Mouse (Mus musculus) liver, adult (tissue): ENCODE data around the gene Rexo5.

Source experiments
- GATA4 ChIP-seq: IDR thresholded peaks from 2 replicates; pipeline ENCODE4 v1.6.1; 2014; ENCODE audit warnings: mild to moderate bottlenecking, low read length; ENCODE audit not compliant: insufficient replicate concordance

The Rexo5 gene

GRCm38 (mm10) chr7:119800991-119801390 is 7.2 kb downstream of the Rexo5 start:
- TF ChIP-seq GATA4 = no peak

DNA sequence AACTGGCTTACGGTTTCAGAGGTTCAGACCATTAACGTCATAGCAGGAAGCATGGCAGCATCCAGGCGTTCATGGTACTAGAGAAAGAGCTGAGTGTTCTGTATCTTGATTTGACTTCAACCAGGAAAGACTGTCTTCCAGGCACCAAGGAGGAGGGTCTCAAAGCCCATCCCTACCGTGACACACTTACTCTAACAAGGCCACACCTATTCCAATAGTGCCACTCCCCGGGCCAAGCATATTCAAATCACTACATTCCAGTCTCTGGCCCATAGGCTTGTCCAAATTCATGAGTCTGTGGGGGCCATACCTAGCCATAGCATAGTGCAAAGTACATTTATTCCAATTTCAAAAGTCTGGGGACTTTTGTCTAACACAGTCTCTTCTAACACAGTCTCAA is 13.6 kb downstream of the Rexo5 start:
- TF ChIP-seq GATA4 = no peak

GRCm38 (mm10) chr7:119808723-119809122 is 14.9 kb downstream of the Rexo5 start:
- no peak for TF ChIP-seq GATA4

DNA sequence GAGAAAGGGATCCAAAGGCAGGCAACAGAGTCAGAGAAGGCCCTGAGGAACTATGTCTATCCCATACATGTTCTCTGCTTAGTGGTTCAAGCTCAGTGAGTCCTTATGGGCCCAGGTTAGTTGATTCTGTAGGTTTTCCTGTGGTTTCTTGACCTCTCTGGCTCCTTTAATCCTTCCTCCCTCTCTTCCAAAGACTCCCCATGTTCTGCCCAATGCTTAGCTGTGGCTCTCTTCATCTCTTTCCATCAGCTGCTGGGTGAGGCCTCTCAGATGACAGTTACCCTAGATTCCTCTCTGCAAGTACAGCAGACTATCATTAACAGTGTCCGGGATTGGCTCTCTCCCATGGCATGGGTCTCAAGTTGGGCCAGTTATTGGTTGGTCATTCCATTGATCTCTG is 41.6 kb downstream of the Rexo5 start:
- no peak for TF ChIP-seq GATA4

- no peak for TF ChIP-seq GATA4
Measured at GRCm38 (mm10) chr7:119835996-119836777, 42.4 kb downstream of the Rexo5 start.

- no peak for TF ChIP-seq GATA4
Measured at GRCm38 (mm10) chr7:119841820-119842449, 48.1 kb downstream of the Rexo5 start.

- no peak for TF ChIP-seq GATA4
Measured at GRCm38 (mm10) chr7:119845541-119845940, 51.7 kb downstream of the Rexo5 start.

DNA sequence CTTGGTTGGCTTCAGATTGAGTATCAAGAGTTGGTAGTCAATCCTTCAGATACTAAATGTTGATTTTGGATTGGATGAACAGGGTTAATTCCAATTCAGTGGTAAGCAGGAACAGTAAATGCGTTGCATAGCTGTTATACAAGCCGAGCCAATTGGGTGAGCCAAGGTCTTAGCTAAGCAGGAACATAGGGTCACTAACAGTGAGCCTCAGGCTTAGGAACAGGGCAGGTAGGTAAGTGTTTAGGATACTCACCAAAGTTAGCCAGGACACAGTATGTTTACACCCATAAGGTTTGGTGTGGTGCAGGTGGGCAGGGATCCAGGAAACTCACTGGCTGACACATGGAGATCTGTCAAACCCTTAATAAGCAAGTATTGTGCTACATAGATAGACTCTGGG is 53.6 kb downstream of the Rexo5 start:
- no peak for TF ChIP-seq GATA4

GRCm38 (mm10) chr7:119849096-119849495 is 55.3 kb downstream of the Rexo5 start:
- TF ChIP-seq GATA4 = no peak

DNA sequence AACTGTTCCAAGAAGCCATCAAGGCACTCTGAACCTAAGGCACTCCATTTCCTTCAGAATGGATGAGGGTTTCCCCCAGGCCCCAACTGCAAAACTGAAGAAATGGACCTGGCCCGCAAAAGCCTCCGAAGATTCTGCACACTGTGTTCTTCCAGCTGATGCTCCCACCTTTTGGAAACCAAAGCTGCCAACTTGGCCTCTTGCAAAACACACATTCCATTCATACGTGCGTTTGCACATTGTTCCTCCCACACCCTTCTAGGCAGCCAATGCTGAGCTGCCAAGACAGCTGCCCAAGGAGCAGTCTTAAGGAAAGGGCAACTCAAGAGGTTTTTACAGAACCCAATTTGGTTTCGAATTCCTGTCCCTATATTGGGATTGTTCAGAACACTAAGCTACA is 56.9 kb downstream of the Rexo5 start:
- no peak for TF ChIP-seq GATA4

- TF ChIP-seq GATA4 = no peak
Measured at GRCm38 (mm10) chr7:119852494-119852893, 58.7 kb downstream of the Rexo5 start.

GRCm38 (mm10) chr7:119853186-119853585 is 59.4 kb downstream of the Rexo5 start:
- no peak for TF ChIP-seq GATA4

DNA sequence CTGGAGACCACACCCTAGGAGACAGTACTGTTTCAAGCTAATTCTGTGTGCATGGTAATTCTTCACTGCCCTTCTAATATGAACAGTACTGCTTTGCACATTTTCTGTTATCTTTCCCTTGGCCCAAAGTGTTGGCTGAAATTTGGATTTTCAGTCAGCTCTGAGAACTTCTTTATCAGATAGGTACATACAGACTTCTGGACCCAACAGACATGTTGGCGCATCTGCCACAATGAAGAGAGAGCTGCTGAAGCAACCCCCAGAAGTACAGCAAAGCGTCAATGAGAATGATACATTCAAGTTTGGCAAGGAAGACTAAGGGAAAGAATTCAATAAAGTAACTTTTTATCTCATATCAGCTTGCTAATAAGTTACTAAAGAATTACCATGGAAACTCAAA is 60.6 kb downstream of the Rexo5 start:
- TF ChIP-seq GATA4 = no peak

GRCm38 (mm10) chr7:119855031-119855430 is 61.2 kb downstream of the Rexo5 start:
- no peak for TF ChIP-seq GATA4

GRCm38 (mm10) chr7:119859476-119859875 is 65.7 kb downstream of the Rexo5 start:
- TF ChIP-seq GATA4 = no peak

GRCm38 (mm10) chr7:119860116-119860515 is 66.3 kb downstream of the Rexo5 start:
- TF ChIP-seq GATA4 = no peak

DNA sequence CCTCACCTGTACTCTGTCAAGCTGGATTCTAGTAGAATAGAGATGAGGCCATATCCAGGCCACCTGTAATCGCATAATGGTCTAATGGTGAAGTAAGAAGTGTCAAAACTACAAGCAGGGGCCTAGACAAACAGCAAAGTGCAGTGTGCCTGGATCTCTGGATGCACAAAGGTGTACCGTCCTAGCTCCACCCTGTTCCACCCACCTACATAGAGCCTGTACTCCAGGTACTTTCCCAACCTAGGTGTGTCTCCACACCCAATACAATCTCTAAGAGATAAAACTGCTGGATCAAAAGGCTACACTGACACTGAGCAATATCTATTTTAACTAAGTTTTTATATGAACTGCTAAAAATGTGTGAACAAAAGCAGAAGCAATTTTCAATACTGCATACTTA is 66.7 kb downstream of the Rexo5 start:
- no peak for TF ChIP-seq GATA4
